Mouse (Mus musculus) hindbrain, embryonic 10.5 days (tissue): ENCODE measurements around the gene Cyren. TPM values are rescaled to one million over a fixed set of nuclear protein-coding genes. Genes with fewer than 3 reads are reported as not detected.

ENCODE experiments used
- DNase-seq: peaks from one replicate; pipeline ENCODE4 v3.0.0-alpha.2; 2017; ENCODE audit warnings: low spot score
- H3K27ac ChIP-seq: fragments of 300-500 bp; sonication (generic); 2 replicates; pipeline ENCODE4 v1.5.1; 2016; ENCODE audit warnings: mild to moderate bottlenecking, moderate library complexity
- H3K27me3 ChIP-seq: fragments of 300-500 bp; sonication (generic); 2 replicates; pipeline ENCODE4 v1.6.1; 2016; ENCODE audit warnings: mild to moderate bottlenecking; ENCODE audit not compliant: poor library complexity, insufficient read depth, severe bottlenecking
- H3K36me3 ChIP-seq: fragments of 300-500 bp; sonication (generic); 2 replicates; pipeline ENCODE4 v1.6.1; 2016; ENCODE audit warnings: mild to moderate bottlenecking, moderate library complexity
- H3K4me1 ChIP-seq: fragments of 300-500 bp; sonication (generic); replicated peaks from 2 replicates; pipeline ENCODE4 v1.6.1; 2016; ENCODE audit warnings: mild to moderate bottlenecking
- H3K4me3 ChIP-seq: fragments of 300-500 bp; sonication (generic); 2 replicates; pipeline ENCODE4 v1.5.1; 2016; ENCODE audit warnings: mild to moderate bottlenecking, moderate library complexity
- H3K9me3 ChIP-seq: fragments of 300-500 bp; sonication (generic); 2 replicates; pipeline ENCODE4 v1.6.1; 2016; ENCODE audit warnings: mild to moderate bottlenecking, moderate library complexity
- WGBS: fragments of 180-500 bp; shearing (Covaris S2); methylation state at CpG from one replicate; pipeline ENCODE4 v1.1.7; 2016; 5-methylcytosine and 5-hydroxymethylcytosine counted together
- polyA plus RNA-seq: library from polyadenylated mRNA; unstranded; fragments of >200 nt; fragmentation: Nextera tagmentation; extraction: Ambion mirVana; gene quantifications from 2 replicates; pipeline ENCODE4 v1.2.1, GENCODE M21; 2016

Gene Cyren
- 17.9 and 18.4 TPM in 2 replicates for polyA plus RNA-seq

GRCm38 (mm10) chr6:34877509-34878321 is at the start of gene Cyren:
Gene Cyren (minus strand): TSS chr6:34878060.
- Histone ChIP-seq H3K4me1 (peaks cover 53% of the 10 kb centered on the region), H3K27me3 (no peaks in the 10 kb centered on the region), H3K4me3 (peak within 1 kb of the TSS; percentile 76), H3K36me3 (peaks cover 62% of the 10 kb centered on the region), H3K9me3 (no peaks in the 10 kb centered on the region), H3K27ac (peak within 1 kb of the TSS; percentile 95)
- peak; percentile 91 for DNase-seq
- WGBS, result under 1% methylated on average over 56 of the region's 56 CpGs

- Histone ChIP-seq H3K27me3 (no peaks in the 10 kb centered on the region), H3K36me3 (no peaks in the 10 kb centered on the region), H3K4me3 (no peak overlapping the region), H3K4me1 (no peaks in the 10 kb centered on the region), H3K9me3 (no peaks in the 10 kb centered on the region), H3K27ac (no peak overlapping the region)
- no peak for DNase-seq
- 95% methylated on average over 8 of the region's 8 CpGs for WGBS
These were observed 49.7 kb upstream of the Cyren start for GRCm38 (mm10) chr6:34927594-34927993.

- WGBS, result 43% methylated on average over 4 of the region's 4 CpGs
- H3K4me1 ChIP-seq, result no peaks in the 10 kb centered on the region
- DNase-seq, result peak; percentile 69
- H3K27ac ChIP-seq, result no peak overlapping the region
- H3K4me3 ChIP-seq, result no peak overlapping the region
- H3K36me3 ChIP-seq, result no peaks in the 10 kb centered on the region
- no peaks in the 10 kb centered on the region for H3K9me3 ChIP-seq
- H3K27me3 ChIP-seq, result no peaks in the 10 kb centered on the region
These were observed 49.3 kb upstream of the Cyren start for GRCm38 (mm10) chr6:34927156-34927555.

- Histone ChIP-seq H3K4me1 (peaks cover 4% of the 10 kb centered on the region; the same call in 1 of the 2 replicates), H3K9me3 (no peaks in the 10 kb centered on the region), H3K27me3 (no peaks in the 10 kb centered on the region), H3K27ac (no peak overlapping the region), H3K36me3 (no peaks in the 10 kb centered on the region), H3K4me3 (no peak overlapping the region)
- 63% methylated on average over 14 of the region's 14 CpGs for WGBS
- peak; percentile 44 for DNase-seq
These were observed 44.1 kb upstream of the Cyren start for GRCm38 (mm10) chr6:34921941-34922340.

- DNase-seq, result no peak
- H3K4me3 ChIP-seq, result no peak overlapping the region
- peaks cover 4% of the 10 kb centered on the region; the same call in 1 of the 2 replicates for H3K4me1 ChIP-seq
- no peak overlapping the region for H3K27ac ChIP-seq
- no peaks in the 10 kb centered on the region for H3K27me3 ChIP-seq
- no peaks in the 10 kb centered on the region for H3K9me3 ChIP-seq
- WGBS, result 93% methylated on average over 12 of the region's 12 CpGs
- no peaks in the 10 kb centered on the region for H3K36me3 ChIP-seq
These were observed 42.8 kb upstream of the Cyren start for GRCm38 (mm10) chr6:34920631-34921030.

GRCm38 (mm10) chr6:34919956-34920355 is 42.1 kb upstream of the Cyren start, which contains the start of gene Stra8:
Gene Stra8 (plus strand): TSS chr6:34920163.
- 50% methylated on average over 10 of the region's 10 CpGs for WGBS
- no peak within 1 kb of the TSS for H3K4me3 ChIP-seq
- H3K36me3 ChIP-seq, result no peaks in the 10 kb centered on the region
- H3K27me3 ChIP-seq, result no peaks in the 10 kb centered on the region
- H3K9me3 ChIP-seq, result no peaks in the 10 kb centered on the region
- H3K27ac ChIP-seq, result no peak within 1 kb of the TSS
- peaks cover 4% of the 10 kb centered on the region; the same call in 1 of the 2 replicates for H3K4me1 ChIP-seq
- DNase-seq, result no peak

GRCm38 (mm10) chr6:34919146-34919545 is 41.3 kb upstream of the Cyren start:
- Histone ChIP-seq H3K4me3 (no peak overlapping the region), H3K27ac (no peak overlapping the region), H3K36me3 (no peaks in the 10 kb centered on the region), H3K9me3 (no peaks in the 10 kb centered on the region), H3K27me3 (no peaks in the 10 kb centered on the region), H3K4me1 (peaks cover 4% of the 10 kb centered on the region; the same call in 1 of the 2 replicates)
- WGBS, result 77% methylated on average over 7 of the region's 7 CpGs
- no peak for DNase-seq

- Histone ChIP-seq H3K36me3 (no peaks in the 10 kb centered on the region), H3K4me1 (peaks cover 16% of the 10 kb centered on the region), H3K27me3 (no peaks in the 10 kb centered on the region), H3K27ac (no peak overlapping the region), H3K4me3 (no peak overlapping the region), H3K9me3 (no peaks in the 10 kb centered on the region)
- WGBS, result 91% methylated on average over 3 of the region's 3 CpGs
- DNase-seq, result no peak
These were observed 36.6 kb upstream of the Cyren start for GRCm38 (mm10) chr6:34914462-34914861.

GRCm38 (mm10) chr6:34913341-34914040 is 35.6 kb upstream of the Cyren start:
- Histone ChIP-seq H3K27ac (no peak overlapping the region), H3K4me3 (no peak overlapping the region), H3K36me3 (peaks cover 6% of the 10 kb centered on the region; the same call in 1 of the 2 replicates), H3K27me3 (no peaks in the 10 kb centered on the region), H3K4me1 (peaks cover 15% of the 10 kb centered on the region), H3K9me3 (no peaks in the 10 kb centered on the region)
- no peak for DNase-seq
- WGBS, result 87% methylated on average over 13 of the region's 13 CpGs

GRCm38 (mm10) chr6:34910371-34911219 is 32.7 kb upstream of the Cyren start, which contains the start of gene Wdr91:
Gene Wdr91 (minus strand): TSS chr6:34910876.
- WGBS, result under 1% methylated on average over 64 of the region's 64 CpGs
- H3K36me3 ChIP-seq, result peaks cover 34% of the 10 kb centered on the region

GRCm38 (mm10) chr6:34909631-34910345 is 31.9 kb upstream of the Cyren start:
- Histone ChIP-seq H3K9me3 (no peaks in the 10 kb centered on the region), H3K36me3 (peaks cover 43% of the 10 kb centered on the region), H3K27ac (peak overlapping the region; percentile 92), H3K27me3 (no peaks in the 10 kb centered on the region), H3K4me1 (peaks cover 20% of the 10 kb centered on the region), H3K4me3 (peak overlapping the region; percentile 78)
- no peak for DNase-seq
- WGBS, result 57% methylated on average over 8 of the region's 8 CpGs

More at GRCm38 (mm10) chr6:34910371-34911219, 32.7 kb upstream of the Cyren start, which contains the start of gene Wdr91:
- peak within 1 kb of the TSS; percentile 78 for H3K4me3 ChIP-seq
- peaks cover 20% of the 10 kb centered on the region for H3K4me1 ChIP-seq
- H3K27ac ChIP-seq, result peak within 1 kb of the TSS; percentile 92
- no peaks in the 10 kb centered on the region for H3K27me3 ChIP-seq
- H3K9me3 ChIP-seq, result no peaks in the 10 kb centered on the region
- peak; percentile 97 for DNase-seq
